Mouse (Mus musculus) midbrain, embryonic 16.5 days (tissue): ENCODE results near the gene Sp110. TPM values are rescaled to one million over a fixed set of nuclear protein-coding genes. Genes with fewer than 3 reads are reported as not detected.
"Not testable (repeated sequence)": the region's sequence is repeated elsewhere in the genome, so short reads cannot be mapped to it uniquely, and the experiment has no call there.

ENCODE experiments used
- ATAC-seq: fragments of 200-750 bp; cut with Nextera tagmentation; 2 replicates; pipeline ENCODE4 v1.8.0; 2017; ENCODE audit warnings: moderate TSS enrichment
- H3K27ac ChIP-seq: fragments of 300-500 bp; sonication (generic); 2 replicates; pipeline ENCODE4 v1.5.1; 2014; ENCODE audit warnings: mild to moderate bottlenecking, low read length, mixed read lengths
- H3K27me3 ChIP-seq: fragments of 300-500 bp; sonication (generic); 2 replicates; pipeline ENCODE4 v1.6.1; 2014; ENCODE audit warnings: low read depth, low read length, mixed read lengths; ENCODE audit not compliant: control insufficient read depth, insufficient read depth
- H3K36me3 ChIP-seq: fragments of 300-500 bp; sonication (generic); 2 replicates; pipeline ENCODE4 v1.6.1; 2014; ENCODE audit warnings: mild to moderate bottlenecking, low read length, moderate library complexity, mixed read lengths; ENCODE audit not compliant: control insufficient read depth, insufficient read depth
- H3K4me1 ChIP-seq: fragments of 300-500 bp; sonication (generic); 2 replicates; pipeline ENCODE4 v1.6.1; 2014; ENCODE audit warnings: mild to moderate bottlenecking, low read length, mixed read lengths; ENCODE audit not compliant: control insufficient read depth, insufficient read depth
- H3K4me2 ChIP-seq: fragments of 300-500 bp; sonication (generic); 2 replicates; pipeline ENCODE4 v1.6.1; 2014; ENCODE audit warnings: mild to moderate bottlenecking, low read length, mixed read lengths
- H3K4me3 ChIP-seq: fragments of 300-500 bp; sonication (generic); 2 replicates; pipeline ENCODE4 v1.5.1; 2014; ENCODE audit warnings: low read depth, mild to moderate bottlenecking, low read length, moderate library complexity, mixed read lengths
- H3K9ac ChIP-seq: fragments of 300-500 bp; sonication (generic); 2 replicates; pipeline ENCODE4 v1.6.1; 2014; ENCODE audit warnings: low read depth, low read length, mixed read lengths
- H3K9me3 ChIP-seq: fragments of 300-500 bp; sonication (generic); replicated peaks from 2 replicates; pipeline ENCODE4 v1.6.1; 2014; ENCODE audit warnings: mild to moderate bottlenecking, low read length, mixed read lengths; ENCODE audit not compliant: control insufficient read depth, poor library complexity, severe bottlenecking
- WGBS: fragments of 180-500 bp; shearing (Covaris S2); extraction: QIAGEN DNeasy Blood & Tissue Kit; methylation state at CpG from one replicate; pipeline ENCODE4 v1.1.7; 2014; 5-methylcytosine and 5-hydroxymethylcytosine counted together
- polyA plus RNA-seq: library from polyadenylated mRNA; unstranded; fragments of >200 nt; fragmentation: Nextera tagmentation; extraction: Ambion mirVana; gene quantifications from 2 replicates; pipeline ENCODE4 v1.2.1, GENCODE M21; 2015

Gene Sp110
- 0.26 and 0.82 TPM in 2 replicates for polyA plus RNA-seq

- not testable (repeated sequence) for H3K27me3 ChIP-seq, ATAC-seq, H3K9me3 ChIP-seq, H3K27ac ChIP-seq, H3K4me2 ChIP-seq, H3K9ac ChIP-seq, H3K36me3 ChIP-seq, H3K4me1 ChIP-seq, H3K4me3 ChIP-seq
- WGBS: 76% methylated on average over 15 of the region's 17 CpGs
These were observed at the start of gene Sp110 for GRCm38 (mm10) chr1:85598271-85599012. Sp110 (minus strand) TSS chr1:85598817.

DNA sequence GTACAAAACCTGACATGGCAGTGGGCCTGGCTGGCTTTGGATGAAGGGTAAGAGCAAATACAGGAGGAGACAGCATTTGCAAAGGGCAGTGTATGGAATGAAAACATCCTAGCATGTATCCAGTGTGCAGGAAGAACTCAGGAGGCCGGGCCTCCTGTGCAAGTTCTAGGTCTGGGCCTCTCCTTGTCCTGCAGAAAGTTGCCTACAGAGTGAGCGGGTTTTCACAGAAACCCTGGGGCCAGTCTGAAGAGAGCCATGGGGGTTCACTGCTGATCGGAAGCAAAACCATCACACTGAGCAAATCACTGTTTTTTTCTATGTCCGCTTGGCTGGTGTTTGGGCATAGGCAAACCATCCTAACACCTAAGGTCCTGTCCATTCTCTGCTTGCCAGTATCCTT, 39.5 kb upstream of the Sp110 start:
- not testable (repeated sequence) for ATAC-seq, H3K4me1 ChIP-seq, H3K9ac ChIP-seq, H3K27me3 ChIP-seq, H3K4me3 ChIP-seq, H3K4me2 ChIP-seq, H3K36me3 ChIP-seq, H3K27ac ChIP-seq, H3K9me3 ChIP-seq
- 86% methylated on average over 4 of the region's 4 CpGs for WGBS

DNA sequence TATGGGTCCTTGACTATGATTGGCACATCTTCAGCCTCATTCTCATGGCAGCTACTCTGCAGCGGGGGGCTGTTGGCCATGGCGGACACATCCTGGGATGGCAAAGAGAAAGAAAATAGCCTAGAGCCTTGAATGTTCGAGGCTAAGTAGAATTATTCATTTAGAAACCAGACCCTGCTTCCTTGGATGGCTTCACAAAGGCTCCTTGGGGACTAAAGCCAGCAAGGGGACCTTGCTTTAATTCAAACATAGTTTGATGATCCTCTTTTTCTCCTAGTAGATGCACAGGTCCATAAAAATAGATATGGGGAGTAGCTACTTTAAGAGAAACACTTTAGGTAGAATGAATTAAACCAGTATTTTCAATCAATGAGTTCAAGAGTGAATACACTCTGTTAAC, 38.3 kb upstream of the Sp110 start:
- not testable (repeated sequence) for ATAC-seq, H3K4me1 ChIP-seq, H3K4me3 ChIP-seq, H3K9me3 ChIP-seq, H3K36me3 ChIP-seq, H3K27ac ChIP-seq, H3K4me2 ChIP-seq, H3K27me3 ChIP-seq, H3K9ac ChIP-seq
- 59% methylated on average over 3 of the region's 3 CpGs for WGBS

DNA sequence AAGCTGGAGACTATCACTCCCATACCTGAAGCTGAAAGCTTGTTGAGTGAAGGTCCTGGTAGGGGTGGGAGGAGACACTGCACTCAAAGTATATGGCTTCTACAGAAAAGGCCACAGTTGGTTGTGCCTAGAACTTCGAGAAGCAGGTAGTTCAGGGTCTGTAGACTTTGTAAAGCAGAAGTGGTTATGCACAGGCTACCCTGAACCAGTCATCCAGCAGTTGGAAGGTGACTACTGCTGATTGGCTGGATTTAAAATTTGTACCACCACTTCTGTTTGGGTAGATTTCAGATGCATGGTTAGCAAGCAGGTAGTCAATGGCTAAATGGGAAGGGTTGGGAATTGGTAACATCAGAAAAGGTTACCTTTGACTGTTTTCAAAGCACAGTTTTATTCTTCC, 20.1 kb upstream of the Sp110 start:
- H3K4me3 ChIP-seq, H3K36me3 ChIP-seq, H3K4me2 ChIP-seq, H3K9ac ChIP-seq, ATAC-seq, H3K27me3 ChIP-seq, H3K4me1 ChIP-seq, H3K9me3 ChIP-seq, H3K27ac ChIP-seq: not testable (repeated sequence)
- 36% methylated on average over 1 of the region's 1 CpGs for WGBS

- not testable (repeated sequence) for H3K4me3 ChIP-seq, H3K4me1 ChIP-seq, H3K36me3 ChIP-seq, H3K27me3 ChIP-seq, H3K27ac ChIP-seq, H3K9ac ChIP-seq, ATAC-seq, H3K9me3 ChIP-seq, H3K4me2 ChIP-seq
- WGBS: 63% methylated on average over 4 of the region's 5 CpGs
These were observed 18.5 kb upstream of the Sp110 start for GRCm38 (mm10) chr1:85617161-85617560.

DNA sequence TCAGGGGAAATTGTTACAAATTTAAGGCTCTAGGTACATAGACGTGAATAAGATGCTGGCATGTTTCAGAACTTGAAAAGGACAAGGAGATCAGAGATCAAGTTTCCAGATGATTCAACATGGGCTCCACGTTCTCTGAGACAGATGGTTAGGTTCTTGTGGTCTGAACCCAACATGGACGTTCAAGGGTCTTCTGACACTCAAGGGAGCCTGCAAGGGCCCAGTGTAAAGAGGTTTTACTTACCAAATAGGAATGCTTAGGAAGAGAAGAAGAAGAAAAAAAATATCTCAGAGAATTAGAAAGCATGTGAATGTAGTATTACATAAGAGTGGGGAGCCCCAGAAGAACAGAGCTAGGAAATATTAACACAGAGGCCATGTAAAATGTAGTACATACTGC, 17.2 kb upstream of the Sp110 start:
- ATAC-seq, H3K4me1 ChIP-seq, H3K27me3 ChIP-seq, H3K27ac ChIP-seq, H3K4me2 ChIP-seq, H3K9me3 ChIP-seq, H3K9ac ChIP-seq, H3K36me3 ChIP-seq, H3K4me3 ChIP-seq: not testable (repeated sequence)
- 61% methylated on average over 3 of the region's 3 CpGs for WGBS

- not testable (repeated sequence) for H3K27me3 ChIP-seq, H3K9ac ChIP-seq, H3K36me3 ChIP-seq, ATAC-seq, H3K4me1 ChIP-seq, H3K27ac ChIP-seq, H3K4me3 ChIP-seq, H3K4me2 ChIP-seq, H3K9me3 ChIP-seq
- WGBS: 97% methylated on average over 3 of the region's 3 CpGs
These were observed 16.5 kb upstream of the Sp110 start for GRCm38 (mm10) chr1:85615096-85615495.

- not testable (repeated sequence) for H3K27ac ChIP-seq, H3K9me3 ChIP-seq, H3K4me2 ChIP-seq, H3K4me1 ChIP-seq, H3K9ac ChIP-seq, H3K4me3 ChIP-seq, H3K36me3 ChIP-seq, H3K27me3 ChIP-seq, ATAC-seq
- WGBS: no CpG with 5 or more reads among the region's 4 CpGs
These were observed 12.0 kb upstream of the Sp110 start for GRCm38 (mm10) chr1:85610581-85610980.

- H3K27ac ChIP-seq, H3K4me1 ChIP-seq, H3K36me3 ChIP-seq, H3K4me3 ChIP-seq, ATAC-seq, H3K9me3 ChIP-seq, H3K27me3 ChIP-seq, H3K4me2 ChIP-seq, H3K9ac ChIP-seq: not testable (repeated sequence)
- 95% methylated on average over 3 of the region's 4 CpGs for WGBS
These were observed 9.7 kb upstream of the Sp110 start for GRCm38 (mm10) chr1:85608361-85608760.
